Mouse (Mus musculus) forebrain, embryonic 10.5 days (tissue): Measurements from ENCODE around the gene Cep85l. TPM values are rescaled to one million over a fixed set of nuclear protein-coding genes. Genes with fewer than 3 reads are reported as not detected.

Experiments used
- DNase-seq: peaks from one replicate; pipeline ENCODE4 v3.0.0-alpha.2; 2017; ENCODE audit warnings: low spot score; ENCODE audit errors: extremely low spot score
- H3K27ac ChIP-seq: fragments of 300-500 bp; sonication (generic); 2 replicates; pipeline ENCODE4 v1.5.1; 2016; ENCODE audit warnings: mild to moderate bottlenecking
- H3K27me3 ChIP-seq: fragments of 300-500 bp; sonication (generic); 2 replicates; pipeline ENCODE4 v1.6.1; 2016; ENCODE audit warnings: mild to moderate bottlenecking; ENCODE audit not compliant: poor library complexity, severe bottlenecking
- H3K36me3 ChIP-seq: fragments of 300-500 bp; sonication (generic); replicated peaks from 2 replicates; pipeline ENCODE4 v1.6.1; 2016; ENCODE audit warnings: mild to moderate bottlenecking, moderate library complexity
- H3K4me1 ChIP-seq: fragments of 300-500 bp; sonication (generic); 2 replicates; pipeline ENCODE4 v1.6.1; 2016
- H3K4me3 ChIP-seq: fragments of 300-500 bp; sonication (generic); 2 replicates; pipeline ENCODE4 v1.5.1; 2016; ENCODE audit warnings: mild to moderate bottlenecking, moderate library complexity
- H3K9me3 ChIP-seq: fragments of 300-500 bp; sonication (generic); 2 replicates; pipeline ENCODE4 v1.6.1; 2016; ENCODE audit warnings: mild to moderate bottlenecking, moderate library complexity
- WGBS: fragments of 180-500 bp; shearing (Covaris S2); methylation state at CpG from one replicate; pipeline ENCODE4 v1.1.7; 2016; 5-methylcytosine and 5-hydroxymethylcytosine counted together
- polyA plus RNA-seq: library from polyadenylated mRNA; unstranded; fragments of >200 nt; fragmentation: Nextera tagmentation; extraction: Ambion mirVana; gene quantifications from 2 replicates; pipeline ENCODE4 v1.2.1, GENCODE M21; 2016

Cep85l gene
- polyA plus RNA-seq, 1 experiment from 2014 or later, result 3.7 TPM

DNA sequence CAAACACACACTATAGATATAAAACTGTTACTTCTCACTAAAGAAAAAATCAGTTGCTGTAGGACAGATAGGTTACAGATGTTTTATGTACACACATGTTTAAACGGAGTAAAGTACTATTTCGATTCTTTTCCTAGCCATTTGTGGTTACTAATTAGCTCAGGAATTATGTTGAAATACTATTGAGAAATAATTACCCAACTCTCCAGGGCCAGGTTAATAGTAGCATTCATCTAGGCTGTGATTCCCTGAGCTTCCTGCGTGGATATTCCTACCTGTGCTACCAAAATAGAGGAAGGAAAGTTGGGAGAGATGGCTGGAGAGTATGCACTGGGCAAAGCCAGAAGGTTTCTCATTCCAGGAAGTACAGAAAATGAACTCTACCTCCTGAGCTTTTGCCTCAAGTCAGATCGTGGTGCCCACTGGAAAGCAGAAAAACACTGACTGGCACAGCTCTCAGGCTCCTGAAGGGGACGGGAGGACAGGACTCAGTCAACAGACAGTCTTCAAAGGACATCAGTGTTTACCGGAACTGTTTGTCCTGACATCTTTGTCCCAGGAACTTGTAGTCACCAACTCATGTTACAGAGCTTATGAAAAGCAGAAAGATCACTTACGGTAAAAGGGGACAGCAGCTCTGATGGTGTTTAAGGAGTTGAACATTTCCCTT lies 3.1 kb upstream of the Cep85l start:
- no peaks in the 10 kb centered on the region for H3K9me3 ChIP-seq
- DNase-seq, result no peak
- WGBS, result 78% methylated on average over 7 of the region's 7 CpGs

DNA sequence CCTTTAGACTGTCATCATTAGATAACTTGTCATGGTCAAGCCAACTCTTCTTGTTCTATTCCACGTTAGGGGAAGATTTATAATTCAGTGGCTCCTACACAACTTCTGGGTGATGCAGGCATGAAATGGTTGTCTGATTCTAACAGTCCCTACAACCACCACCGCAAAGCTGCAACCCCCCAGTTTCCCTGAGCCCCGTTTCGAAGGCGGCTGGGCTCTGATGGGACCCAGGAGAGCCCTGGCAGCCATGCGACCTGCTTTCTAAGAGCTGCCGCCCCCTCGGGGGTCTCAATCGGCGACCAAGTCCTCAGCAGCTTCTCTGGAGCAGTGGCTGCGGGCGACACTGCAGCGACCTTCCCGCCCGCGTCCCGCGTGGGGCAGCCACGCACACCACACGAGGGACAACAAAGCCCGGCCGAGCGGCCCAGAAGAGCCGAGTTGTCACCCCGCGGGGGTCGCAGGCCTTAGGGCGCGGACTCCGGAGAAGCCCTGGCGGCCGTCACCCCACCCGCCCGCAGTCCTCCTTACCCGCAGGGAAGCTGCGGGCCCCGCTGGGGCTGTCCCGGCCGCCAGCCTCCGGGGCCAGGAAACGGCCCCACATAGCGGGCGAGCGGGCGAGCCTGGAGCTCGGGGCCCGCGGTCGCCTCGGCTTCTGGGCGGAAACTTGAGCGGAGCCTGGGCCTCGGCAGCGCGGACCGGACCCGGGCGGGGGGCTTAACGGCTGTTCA lies 602 bp downstream of the Cep85l start:
- DNase-seq, result peak; percentile 56
- peak overlapping the region; percentile 75 for H3K4me3 ChIP-seq
- peak overlapping the region; percentile 96 for H3K27ac ChIP-seq
- no peaks in the 10 kb centered on the region for H3K9me3 ChIP-seq
- no peaks in the 10 kb centered on the region for H3K27me3 ChIP-seq
- WGBS, result under 1% methylated on average over 59 of the region's 59 CpGs
- peaks cover 26% of the 10 kb centered on the region for H3K4me1 ChIP-seq
- H3K36me3 ChIP-seq, result 0 out of 2 replicates have a peak, but pooled peaks cover 3% of the 10 kb centered on the region

More for the DNA sequence above, 3.1 kb upstream of the Cep85l start:
- Histone ChIP-seq H3K4me1 (peaks cover 19% of the 10 kb centered on the region), H3K27me3 (no peaks in the 10 kb centered on the region), H3K36me3 (no peaks in the 10 kb centered on the region), H3K27ac (no peak overlapping the region), H3K4me3 (no peak overlapping the region)

DNA sequence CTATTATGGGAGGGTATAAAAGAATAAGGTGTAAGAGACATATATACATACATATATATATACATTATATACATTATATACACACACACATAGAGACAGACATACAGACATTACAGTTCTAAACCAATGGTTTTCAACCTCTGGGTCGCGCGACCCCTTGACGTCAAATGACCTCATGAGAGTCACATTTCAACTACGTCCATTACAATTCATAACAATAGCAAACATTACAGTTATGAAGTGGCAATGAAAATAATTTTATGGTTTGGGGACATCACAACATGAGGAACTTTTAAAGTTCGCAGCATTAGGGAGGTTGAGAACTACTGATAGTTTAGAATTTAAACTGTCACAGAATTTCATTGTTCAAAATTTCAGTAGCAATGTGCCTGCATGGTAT lies 1.5 kb downstream of the Cep85l start:
- Histone ChIP-seq H3K4me3 (peak overlapping the region; percentile 75), H3K27me3 (no peaks in the 10 kb centered on the region), H3K36me3 (0 out of 2 replicates have a peak, but pooled peaks cover 3% of the 10 kb centered on the region), H3K9me3 (peaks cover 3% of the 10 kb centered on the region; the same call in 1 of the 2 replicates), H3K4me1 (peaks cover 26% of the 10 kb centered on the region), H3K27ac (0 out of 2 replicates have a peak overlapping the region, but pooled peaks have one; percentile 96)
- 89% methylated on average over 6 of the region's 6 CpGs for WGBS
- DNase-seq, result no peak

DNA sequence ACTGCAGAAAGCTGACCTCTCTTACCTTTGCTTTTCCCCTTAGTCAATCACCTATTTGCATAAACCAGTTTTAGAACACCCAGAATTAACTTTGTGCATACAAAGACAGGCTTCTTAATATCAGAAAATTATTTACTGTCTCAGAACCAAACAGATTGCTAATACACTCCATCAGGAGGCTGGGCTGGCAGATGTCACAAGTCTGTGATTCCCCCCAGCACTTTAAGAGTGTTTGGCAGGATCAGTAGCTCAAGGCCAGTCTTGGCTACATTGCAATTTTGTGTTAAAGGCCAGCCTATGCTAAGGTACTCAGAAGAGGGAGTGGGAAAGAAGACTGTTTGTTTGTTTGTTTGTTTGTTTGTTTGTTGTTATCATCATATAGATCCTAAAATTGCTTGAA lies 2.7 kb downstream of the Cep85l start:
- Histone ChIP-seq H3K36me3 (peaks cover 7% of the 10 kb centered on the region), H3K4me1 (peaks cover 26% of the 10 kb centered on the region), H3K27me3 (no peaks in the 10 kb centered on the region), H3K9me3 (peaks cover 12% of the 10 kb centered on the region; the same call in 1 of the 2 replicates), H3K4me3 (no peak overlapping the region), H3K27ac (no peak overlapping the region)
- no peak for DNase-seq

DNA sequence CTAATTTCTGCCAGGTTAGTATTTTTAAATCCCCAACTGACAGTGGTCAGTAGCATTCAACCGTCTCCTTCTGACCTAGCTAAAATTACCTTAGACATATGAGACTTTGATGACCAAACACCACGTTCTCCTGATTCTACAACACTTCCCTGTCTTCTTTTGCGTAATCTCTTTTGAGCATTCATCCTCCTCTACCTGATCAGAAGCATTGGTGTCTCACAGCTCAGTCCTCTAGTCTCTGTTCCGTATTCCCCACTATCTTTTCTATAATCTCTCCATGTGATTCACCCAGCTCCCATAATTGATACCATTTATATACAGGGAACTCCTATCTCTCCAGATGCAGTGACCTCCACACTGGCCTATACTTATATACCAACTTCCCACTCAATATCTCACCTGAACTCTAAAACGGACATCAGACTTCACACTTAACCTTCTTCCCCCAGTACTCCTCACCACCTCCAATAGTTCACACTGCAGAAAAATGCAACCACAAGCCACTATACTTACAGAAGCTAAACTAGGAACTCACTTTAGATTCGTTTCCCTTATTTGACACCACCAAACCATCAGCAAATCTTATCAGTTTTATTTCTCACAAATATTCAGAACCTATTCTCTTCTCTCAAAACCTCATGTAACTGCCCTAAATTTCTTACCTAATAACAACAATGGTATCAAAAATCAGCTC lies 5.7 kb downstream of the Cep85l start:
- Histone ChIP-seq H3K27ac (no peak overlapping the region), H3K9me3 (peaks cover 31% of the 10 kb centered on the region), H3K36me3 (peaks cover 26% of the 10 kb centered on the region), H3K27me3 (no peaks in the 10 kb centered on the region), H3K4me1 (peaks cover 19% of the 10 kb centered on the region), H3K4me3 (no peak overlapping the region)
- no peak for DNase-seq
- WGBS, result 91% methylated on average over 6 of the region's 6 CpGs

DNA sequence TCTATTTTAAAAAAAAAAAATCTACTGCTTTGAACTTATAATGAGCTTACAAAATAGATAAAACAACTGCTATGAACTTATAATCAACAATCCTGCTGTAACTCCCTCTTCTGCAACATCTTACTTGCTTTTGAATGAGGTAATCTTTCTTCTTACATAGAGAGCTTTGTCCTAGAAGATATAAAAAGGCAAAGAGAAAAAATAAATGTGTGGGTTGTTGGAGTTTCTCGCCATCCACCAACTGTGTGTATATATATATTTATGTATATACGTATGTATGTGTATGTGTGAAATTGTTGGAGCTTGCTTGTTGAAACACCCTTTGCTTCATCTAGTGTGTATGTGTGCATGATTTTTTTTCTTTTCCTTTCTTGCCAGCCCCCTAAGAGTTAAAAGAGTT lies 12.5 kb downstream of the Cep85l start:
- DNase-seq, result no peak
- no peak overlapping the region for H3K27ac ChIP-seq
- WGBS, result 96% methylated on average over 2 of the region's 2 CpGs

DNA sequence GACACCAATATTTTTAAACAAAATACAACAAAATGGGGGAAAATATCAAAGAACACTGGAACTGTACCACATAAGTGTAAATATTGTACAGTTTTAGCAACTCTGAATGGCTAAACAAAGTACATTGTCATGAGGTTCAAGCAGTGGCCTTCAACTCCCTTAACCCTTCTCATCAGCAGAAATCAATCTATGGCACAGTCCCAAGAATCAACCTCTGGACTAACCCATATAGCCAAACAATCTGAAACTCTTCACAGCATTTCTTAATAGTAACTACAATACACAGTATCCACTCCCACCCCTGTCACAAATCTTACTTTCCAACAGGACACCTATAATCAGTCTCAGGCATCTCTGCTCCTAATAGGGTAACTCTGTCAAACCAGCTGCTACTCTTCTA lies 15.4 kb downstream of the Cep85l start:
- no peaks in the 10 kb centered on the region for H3K27me3 ChIP-seq
- no peak overlapping the region for H3K27ac ChIP-seq
- H3K36me3 ChIP-seq, result peaks cover 5% of the 10 kb centered on the region; the same call in 1 of the 2 replicates
- no peak overlapping the region for H3K4me3 ChIP-seq
- no peaks in the 10 kb centered on the region; the same call in 1 of the 2 replicates for H3K9me3 ChIP-seq
- peaks cover 8% of the 10 kb centered on the region; the same call in 1 of the 2 replicates for H3K4me1 ChIP-seq
- no peak for DNase-seq

More for the DNA sequence above, 12.5 kb downstream of the Cep85l start:
- H3K27me3 ChIP-seq, result no peaks in the 10 kb centered on the region
- peaks cover 8% of the 10 kb centered on the region; the same call in 1 of the 2 replicates for H3K4me1 ChIP-seq
- H3K36me3 ChIP-seq, result peaks cover 25% of the 10 kb centered on the region
- no peak overlapping the region for H3K4me3 ChIP-seq
- peaks cover 20% of the 10 kb centered on the region for H3K9me3 ChIP-seq

DNA sequence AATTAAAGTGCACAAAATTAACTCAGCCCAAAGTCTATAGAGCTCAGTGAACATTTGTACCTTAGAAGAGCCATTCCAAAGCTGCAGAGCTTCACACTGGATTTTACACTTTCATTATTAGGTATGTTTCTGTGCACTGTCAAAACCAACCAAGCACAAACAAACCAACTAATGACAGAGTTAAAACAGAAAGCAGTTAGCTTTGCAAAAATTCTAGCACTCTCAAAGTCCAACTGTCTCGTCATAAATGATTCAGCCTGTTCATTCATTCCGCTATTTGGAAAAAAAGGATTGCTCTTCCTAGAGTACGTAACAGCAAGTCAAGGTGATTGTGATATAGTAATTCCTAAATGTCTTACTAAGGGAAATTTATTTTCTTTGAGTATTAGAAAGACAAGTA lies 20.7 kb downstream of the Cep85l start:
- peaks cover 22% of the 10 kb centered on the region for H3K36me3 ChIP-seq
- H3K4me3 ChIP-seq, result no peak overlapping the region
- DNase-seq, result no peak
- H3K9me3 ChIP-seq, result no peaks in the 10 kb centered on the region
- 93% methylated on average over 3 of the region's 3 CpGs for WGBS
- H3K4me1 ChIP-seq, result peaks cover 1% of the 10 kb centered on the region; the same call in 1 of the 2 replicates
- H3K27ac ChIP-seq, result no peak overlapping the region
- H3K27me3 ChIP-seq, result no peaks in the 10 kb centered on the region

DNA sequence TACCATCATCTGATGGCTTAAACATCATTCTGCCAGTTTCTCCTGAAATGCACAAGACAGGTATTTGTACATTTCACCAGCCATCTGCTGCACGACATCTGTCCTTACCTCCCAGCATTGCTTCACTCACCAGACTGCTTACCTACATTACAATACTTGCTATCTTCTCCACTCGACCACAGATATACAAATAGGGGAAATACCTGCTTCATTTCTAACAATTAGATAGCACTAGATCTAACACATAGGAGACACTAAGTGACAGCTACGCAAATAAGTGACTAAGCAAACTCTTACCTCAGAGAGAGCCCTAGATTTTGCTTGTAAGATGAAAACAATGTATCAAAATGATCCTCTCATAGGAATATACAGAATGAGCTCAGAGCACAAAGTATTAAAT lies 26.1 kb downstream of the Cep85l start:
- Histone ChIP-seq H3K4me1 (no peaks in the 10 kb centered on the region), H3K9me3 (no peaks in the 10 kb centered on the region), H3K27me3 (no peaks in the 10 kb centered on the region), H3K27ac (no peak overlapping the region), H3K4me3 (no peak overlapping the region), H3K36me3 (peaks cover 21% of the 10 kb centered on the region)
- 90% methylated on average over 3 of the region's 3 CpGs for WGBS
- DNase-seq, result no peak

DNA sequence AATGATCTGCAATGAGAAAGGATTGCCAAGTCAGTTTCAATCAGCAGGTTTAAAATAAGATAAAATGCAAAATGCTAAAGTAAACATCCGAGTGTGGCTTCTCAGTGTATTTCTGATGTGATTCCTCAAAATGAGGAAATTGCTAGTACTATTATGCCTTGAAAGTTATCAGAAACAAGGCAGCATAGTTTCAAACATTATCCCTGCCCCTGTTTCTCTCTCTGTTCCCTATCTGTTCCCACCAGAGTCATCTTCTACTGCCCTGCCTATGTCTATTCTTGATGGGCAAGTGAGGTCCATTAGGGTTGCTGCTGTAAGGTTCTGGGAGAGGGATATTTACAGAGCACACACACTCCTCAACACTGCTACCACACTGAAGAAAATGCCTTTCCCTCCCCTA lies 30.5 kb downstream of the Cep85l start:
- no peak for DNase-seq
- 89% methylated on average over 1 of the region's 1 CpGs for WGBS
- Histone ChIP-seq H3K27me3 (no peaks in the 10 kb centered on the region), H3K4me1 (no peaks in the 10 kb centered on the region), H3K27ac (no peak overlapping the region), H3K9me3 (no peaks in the 10 kb centered on the region), H3K36me3 (peaks cover 7% of the 10 kb centered on the region; the same call in 1 of the 2 replicates), H3K4me3 (no peak overlapping the region)

DNA sequence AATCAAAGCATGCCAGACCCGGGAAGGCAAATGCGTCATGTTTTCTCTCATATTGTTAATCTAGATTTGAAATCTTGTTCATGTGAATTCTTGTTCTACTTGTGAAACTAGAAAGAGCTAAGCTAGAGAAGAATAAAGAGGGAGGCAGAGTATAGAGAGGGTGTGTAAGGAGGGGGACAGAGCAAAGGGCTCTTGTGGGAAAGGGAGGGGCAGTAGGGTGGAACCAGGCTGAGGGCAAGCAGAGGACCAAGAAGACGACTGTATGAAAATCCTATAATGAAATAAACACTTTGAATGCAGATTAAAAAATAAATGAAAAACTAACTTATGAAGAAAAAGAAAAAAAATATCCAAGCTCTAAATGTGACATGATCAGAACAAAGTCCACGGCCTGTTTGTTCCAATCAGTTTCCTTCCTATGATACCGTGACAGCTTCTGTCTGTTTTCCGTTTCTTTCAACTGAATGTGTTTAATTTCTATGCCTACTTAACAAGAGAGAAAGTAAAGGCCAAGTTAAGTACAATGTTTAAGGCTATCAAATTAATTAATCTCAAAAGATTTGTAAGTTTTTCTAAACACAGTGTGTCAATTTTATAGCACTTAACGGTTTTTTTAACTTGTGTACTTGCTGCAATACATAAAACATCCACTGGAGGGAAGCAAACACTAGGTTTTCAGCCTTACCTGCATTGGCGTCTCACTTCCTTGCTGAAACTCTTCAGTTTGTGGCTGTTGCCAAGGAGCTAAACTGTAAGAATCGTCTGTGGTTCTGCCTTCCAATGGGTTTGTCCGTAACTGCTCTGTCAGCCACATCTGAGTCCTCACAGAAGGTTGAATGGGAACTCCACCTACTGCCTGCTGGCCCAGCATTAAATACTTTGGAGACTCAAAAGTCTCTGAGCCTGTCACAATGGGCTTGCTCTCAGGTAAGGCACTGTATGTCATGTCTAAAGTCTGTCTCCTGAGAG lies 31.7 kb downstream of the Cep85l start:
- 63% methylated on average over 10 of the region's 10 CpGs for WGBS
- peak; percentile 37 for DNase-seq
- no peaks in the 10 kb centered on the region for H3K9me3 ChIP-seq
- H3K4me1 ChIP-seq, result no peaks in the 10 kb centered on the region
- H3K27me3 ChIP-seq, result no peaks in the 10 kb centered on the region
- H3K27ac ChIP-seq, result no peak overlapping the region
- peaks cover 7% of the 10 kb centered on the region; the same call in 1 of the 2 replicates for H3K36me3 ChIP-seq
- H3K4me3 ChIP-seq, result no peak overlapping the region

DNA sequence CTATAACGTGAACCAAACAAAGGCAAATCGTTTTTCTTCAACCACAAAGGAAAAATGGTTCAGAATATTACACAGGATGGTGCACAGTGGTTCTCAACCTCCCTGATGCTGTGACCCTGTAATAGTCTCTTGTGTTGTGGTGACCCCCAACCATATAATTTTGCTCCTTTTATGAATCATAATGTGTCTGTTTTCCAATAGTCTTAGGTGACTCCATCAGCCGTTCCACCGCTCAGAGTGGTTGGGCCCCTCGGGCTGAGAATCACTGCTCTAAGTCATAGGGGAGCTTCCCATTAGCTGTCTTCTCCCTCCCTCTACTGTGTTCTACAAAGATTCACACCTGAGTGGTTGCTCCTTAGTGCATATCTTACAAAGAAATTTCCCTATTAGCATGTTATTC lies 32.8 kb downstream of the Cep85l start:
- Histone ChIP-seq H3K27ac (no peak overlapping the region), H3K4me3 (no peak overlapping the region), H3K9me3 (no peaks in the 10 kb centered on the region), H3K27me3 (no peaks in the 10 kb centered on the region), H3K36me3 (peaks cover 7% of the 10 kb centered on the region; the same call in 1 of the 2 replicates), H3K4me1 (no peaks in the 10 kb centered on the region)
- whole genome bisulfite sequencing, result 93% methylated on average over 5 of the region's 5 CpGs
- no peak for DNase-seq
